In genomic region chr4:143212341-143213174, GRCm38 (mm10) we compare ENCODE assay signal across 8 mouse cellular contexts. TPM values are rescaled to one million over a fixed set of nuclear protein-coding genes. Genes with fewer than 3 reads are reported as not detected.
DNase-seq lines count a peak whose midpoint lies in the region; ATAC-seq and TF ChIP-seq lines count a peak whose summit lies in the region.

TSS of gene Prdm2 (minus strand) at chr4:143212995.

- no peaks in the 10 kb centered on the region for H3K9me3 ChIP-seq in limb, embryonic 13.5 days
- H3K9me3 ChIP-seq in midbrain, embryonic 14.5 days (ENCODE audit: control insufficient read depth, low read length) = no peaks in the 10 kb centered on the region

- peak within 1 kb of the TSS; percentile 81 for H3K4me2 ChIP-seq in limb, embryonic 13.5 days (replicated peaks)
- H3K4me2 ChIP-seq in midbrain, embryonic 14.5 days (ENCODE audit: low read length) = peak within 1 kb of the TSS; percentile 70

- TF ChIP-seq POLR2A in bone marrow macrophage, adult 2 months (IDR thresholded peaks at IDR 0.05; ENCODE audit: borderline replicate concordance, low read depth, low read length) = peak; percentile 96
- TF ChIP-seq POLR2A in embryonic fibroblast, embryonic 13.5 days (IDR thresholded peaks at IDR 0.05; ENCODE audit: low read depth, low read length) = peak; percentile 77

- WGBS in limb, embryonic 13.5 days = 2% methylated on average over 89 of the region's 96 CpGs
- 2% methylated on average over 77 of the region's 96 CpGs for WGBS in midbrain, embryonic 14.5 days

- 0 out of 2 replicates have a peak within 1 kb of the TSS, but pooled peaks have one; percentile 8 for H3K27ac ChIP-seq in bone marrow macrophage, adult 2 months (ENCODE audit: insufficient read depth, low read depth, low read length)
- peak within 1 kb of the TSS; percentile 51 for H3K27ac ChIP-seq in embryonic fibroblast, embryonic 13.5 days (ENCODE audit: insufficient read depth, low read length)
- H3K27ac ChIP-seq in limb, embryonic 13.5 days = peak within 1 kb of the TSS; percentile 85
- H3K27ac ChIP-seq in midbrain, embryonic 14.5 days (replicated peaks; ENCODE audit: low read depth, low read length) = peak within 1 kb of the TSS; percentile 94

- peak; percentile 65 for ATAC-seq in limb, embryonic 13.5 days (ENCODE audit: low FRiP score, low read depth)
- ATAC-seq in midbrain, embryonic 14.5 days (ENCODE audit: low FRiP score, low TSS enrichment) = peak; percentile 89

- DNase-seq in heart, adult 9 months (ENCODE audit: low spot score in 2 of 2) = peak; percentile 59 to 60
- DNase-seq in kidney, adult 9 months = peak; percentile 57
- peak; percentile 90 for DNase-seq in midbrain, embryonic 14.5 days
- DNase-seq in spleen, adult 12 weeks (ENCODE audit: low spot score) = peak; percentile 45

- peaks cover 44% of the 10 kb centered on the region for H3K79me2 ChIP-seq in C2C12 (ENCODE audit: control insufficient read depth, insufficient read depth)

- no peak for TF ChIP-seq CTCF in C2C12 (IDR thresholded peaks at IDR 0.05; ENCODE audit: control insufficient read depth, insufficient read depth, insufficient read length)
- no peak for TF ChIP-seq CTCF in bone marrow macrophage, adult 2 months (IDR thresholded peaks at IDR 0.05; ENCODE audit: low read depth, low read length)
- no peak for TF ChIP-seq CTCF in embryonic fibroblast, embryonic 13.5 days (IDR thresholded peaks at IDR 0.05; ENCODE audit: borderline replicate concordance, insufficient read depth, low read length)

- H3K9ac ChIP-seq in limb, embryonic 13.5 days = peak within 1 kb of the TSS; percentile 94
- peak within 1 kb of the TSS; percentile 95 for H3K9ac ChIP-seq in midbrain, embryonic 14.5 days (replicated peaks; ENCODE audit: low read length)

- peaks cover 12% of the 10 kb centered on the region for H3K4me1 ChIP-seq in bone marrow macrophage, adult 2 months (ENCODE audit: control insufficient read depth, insufficient read depth, low read length)
- no peaks in the 10 kb centered on the region; the same call in 1 of the 2 replicates for H3K4me1 ChIP-seq in embryonic fibroblast, embryonic 13.5 days (ENCODE audit: control insufficient read depth, insufficient read depth, low read length)
- H3K4me1 ChIP-seq in limb, embryonic 13.5 days = peaks cover 33% of the 10 kb centered on the region
- H3K4me1 ChIP-seq in midbrain, embryonic 14.5 days (ENCODE audit: control insufficient read depth, insufficient read depth, low read length) = peaks cover 13% of the 10 kb centered on the region; the same call in 1 of the 2 replicates

- H3K79me3 ChIP-seq in C2C12 (ENCODE audit: low read depth) = peaks cover 9% of the 10 kb centered on the region

- H3K4me3 ChIP-seq in C2C12 (ENCODE audit: insufficient read depth, poor library complexity, severe bottlenecking) = peak within 1 kb of the TSS; percentile 54
- peak within 1 kb of the TSS; percentile 77 for H3K4me3 ChIP-seq in bone marrow macrophage, adult 2 months (ENCODE audit: insufficient read depth, low read length)
- H3K4me3 ChIP-seq in embryonic fibroblast, embryonic 13.5 days (ENCODE audit: insufficient read depth, low read length) = peak within 1 kb of the TSS; percentile 53
- peak within 1 kb of the TSS; percentile 77 for H3K4me3 ChIP-seq in limb, embryonic 13.5 days
- H3K4me3 ChIP-seq in midbrain, embryonic 14.5 days (replicated peaks; ENCODE audit: low read depth, low read length) = peak within 1 kb of the TSS; percentile 86

- peak within 1 kb of the TSS; percentile 66 for H3ac ChIP-seq in C2C12 (ENCODE audit: control insufficient read depth, insufficient read length, low read depth)

- no peaks in the 10 kb centered on the region for H3K27me3 ChIP-seq in C2C12 (ENCODE audit: control insufficient read depth, insufficient read depth, insufficient read length)
- H3K27me3 ChIP-seq in limb, embryonic 13.5 days = no peaks in the 10 kb centered on the region
- no peaks in the 10 kb centered on the region; the same call in 1 of the 2 replicates for H3K27me3 ChIP-seq in midbrain, embryonic 14.5 days (ENCODE audit: control insufficient read depth, insufficient read depth, low read length)

- H3K36me3 ChIP-seq in C2C12 (ENCODE audit: control insufficient read depth, insufficient read depth) = no peaks in the 10 kb centered on the region
- no peaks in the 10 kb centered on the region for H3K36me3 ChIP-seq in limb, embryonic 13.5 days
- H3K36me3 ChIP-seq in midbrain, embryonic 14.5 days (ENCODE audit: control insufficient read depth, insufficient read depth, low read length) = no peaks in the 10 kb centered on the region

TF ChIP-seq in C2C12, 6 proteins besides CTCF, POLR2A, EP300 and RAD21:
- peak; percentile 22 for TF ChIP-seq MAX (IDR thresholded peaks at IDR 0.05)
- TF ChIP-seq MYOG (IDR thresholded peaks at IDR 0.05; ENCODE audit: control insufficient read depth, extremely low read depth, insufficient read length) = no peak

RNA-seq across cellular contexts. Expression of gene Prdm2, which starts in this region (rescaled TPM):
- 9.2 TPM for polyA plus RNA-seq in C2C12 (2012; fragmentation: generic; extraction: Trizol)
- 25.1 and 25.9 TPM in 2 replicates for polyA plus RNA-seq in bone marrow macrophage, adult 2 months (2012; ENCODE audit: insufficient read depth, insufficient read length, missing spikeins)
- 26.2 and 28.6 TPM in 2 replicates for polyA plus RNA-seq in embryonic fibroblast, embryonic 13.5 days (2011; ENCODE audit: insufficient read length, low read depth, missing spikeins)
- 17.4 and 18.0 TPM in 2 replicates for polyA plus RNA-seq in limb, embryonic 13.5 days (2015; fragmentation: Nextera tagmentation; extraction: Ambion mirVana)
- polyA plus RNA-seq in midbrain, embryonic 14.5 days (2014; fragmentation: Nextera tagmentation; extraction: Ambion mirVana) = 15.0 and 22.0 TPM in 2 replicates

Comparison
In these comparisons a context has a peak if more than half of its experiments do, and no peak if none do; other contexts are left out.
1. Peak in every context shown above with its lines: DNase-seq, ATAC-seq, H3K4me3 ChIP-seq and H3K27ac ChIP-seq.
2. H3K27ac ChIP-seq: peak in every context shown above with its lines; median percentile 94 in midbrain, embryonic 14.5 days; 85 in limb, embryonic 13.5 days; 51 in embryonic fibroblast, embryonic 13.5 days; 8 in bone marrow macrophage, adult 2 months.